Mouse (Mus musculus) kidney, adult 2 months (tissue): ENCODE data around the gene Mgat4e.

Source experiments
- CTCF ChIP-seq: fragments of 200-500 bp; conservative IDR thresholded peaks from 2 replicates; pipeline ENCODE4 v1.5.1; 2011; ENCODE audit warnings: low read depth, mild to moderate bottlenecking, control low read depth, low read length, moderate library complexity, mixed read lengths; ENCODE audit not compliant: insufficient read depth, insufficient read length
- POLR2A ChIP-seq: fragments of 200-500 bp; IDR thresholded peaks from one replicate; pipeline ENCODE4 v1.6.1; 2011; ENCODE audit warnings: low read depth, low read length, control low read depth

- no peak for TF ChIP-seq POLR2A
- TF ChIP-seq CTCF: no peak
These were observed 10.9 kb upstream of the Mgat4e start for GRCm38 (mm10) chr1:134560396-134560795.
